Mouse (Mus musculus) cortical plate, adult 2 months (tissue): ENCODE measurements around the gene Rbm47.

Experiments
- CTCF ChIP-seq: fragments of 200-500 bp; IDR thresholded peaks from 2 replicates; pipeline ENCODE4 v1.5.1; 2011; ENCODE audit warnings: mild to moderate bottlenecking, control low read depth, low read length; ENCODE audit not compliant: insufficient read depth; ENCODE audit errors: extremely low read depth
- POLR2A ChIP-seq: fragments of 200-500 bp; IDR thresholded peaks from 2 replicates; pipeline ENCODE4 v1.6.1; 2011; ENCODE audit warnings: mild to moderate bottlenecking, low read length, control low read depth; ENCODE audit not compliant: insufficient read depth; ENCODE audit errors: extremely low read depth

GRCm38 (mm10) chr5:66149571-66149970, 23.3 kb downstream of the Rbm47 start:
- TF ChIP-seq CTCF (no peak), POLR2A (no peak)
